Mouse (Mus musculus) kidney, postnatal 0 days (tissue): ENCODE results near the gene Kcnk6. TPM values are rescaled to one million over a fixed set of nuclear protein-coding genes. Genes with fewer than 3 reads are reported as not detected.

Experiments used
- ATAC-seq: fragments of 200-750 bp; cut with Nextera tagmentation; replicated peaks from 2 replicates; pipeline ENCODE4 v1.8.0; 2017; ENCODE audit warnings: low read depth, moderate number of reproducible peaks, moderate TSS enrichment, moderate library complexity; ENCODE audit not compliant: low FRiP score
- DNase-seq: peaks from one replicate; pipeline ENCODE4 v3.0.0-alpha.2; 2016; ENCODE audit warnings: low spot score
- H3K27ac ChIP-seq: fragments of 300-500 bp; sonication (generic); 2 replicates; pipeline ENCODE4 v1.5.1; 2014; ENCODE audit warnings: mild to moderate bottlenecking
- H3K27me3 ChIP-seq: fragments of 300-500 bp; sonication (generic); 2 replicates; pipeline ENCODE4 v1.6.1; 2014; ENCODE audit warnings: low read length, mixed read lengths; ENCODE audit not compliant: insufficient read depth
- H3K36me3 ChIP-seq: fragments of 300-500 bp; sonication (generic); 2 replicates; pipeline ENCODE4 v1.6.1; 2014; ENCODE audit warnings: low read length, mixed read lengths; ENCODE audit not compliant: insufficient read depth
- H3K4me1 ChIP-seq: fragments of 300-500 bp; sonication (generic); replicated peaks from 2 replicates; pipeline ENCODE4 v1.6.1; 2014; ENCODE audit warnings: antibody characterized with exemption, low read length, mixed read lengths; ENCODE audit not compliant: insufficient read depth
- H3K4me2 ChIP-seq: fragments of 300-500 bp; sonication (generic); 2 replicates; pipeline ENCODE4 v1.6.1; 2014; ENCODE audit warnings: mild to moderate bottlenecking, low read length, moderate library complexity, mixed read lengths
- H3K4me3 ChIP-seq: fragments of 300-500 bp; sonication (generic); replicated peaks from 2 replicates; pipeline ENCODE4 v1.5.1; 2014; ENCODE audit warnings: low read depth, low read length
- H3K9ac ChIP-seq: fragments of 300-500 bp; sonication (generic); 2 replicates; pipeline ENCODE4 v1.6.1; 2014; ENCODE audit warnings: low read depth, low read length
- H3K9me3 ChIP-seq: fragments of 300-500 bp; sonication (generic); replicated peaks from 2 replicates; pipeline ENCODE4 v1.6.1; 2016; ENCODE audit warnings: low read length, inconsistent platforms, mixed read lengths
- CTCF ChIP-seq: IDR thresholded peaks from 2 replicates; pipeline ENCODE4 v1.5.1; 2016; ENCODE audit warnings: antibody characterized with exemption, low read depth, mild to moderate bottlenecking, moderate library complexity
- WGBS: fragments of 180-500 bp; shearing (Covaris S2); extraction: QIAGEN DNeasy Blood & Tissue Kit; methylation state at CpG from one replicate; pipeline ENCODE4 v1.1.7; 2014; 5-methylcytosine and 5-hydroxymethylcytosine counted together
- polyA plus RNA-seq: library from polyadenylated mRNA; unstranded; fragments of >200 nt; fragmentation: Nextera tagmentation; extraction: Ambion mirVana; gene quantifications from 2 replicates; pipeline ENCODE4 v1.2.1, GENCODE M21; 2015

Kcnk6 gene
- polyA plus RNA-seq, 1 experiment from 2014 or later, result 0.87 TPM

- Histone ChIP-seq H3K27ac (no peak overlapping the region), H3K9ac (no peak overlapping the region), H3K4me1 (peaks cover 17% of the 10 kb centered on the region), H3K9me3 (no peaks in the 10 kb centered on the region), H3K27me3 (peaks cover 3% of the 10 kb centered on the region; the same call in 1 of the 2 replicates), H3K4me2 (0 out of 2 replicates have a peak overlapping the region, but pooled peaks have one; percentile 86), H3K4me3 (no peak overlapping the region), H3K36me3 (peaks cover 26% of the 10 kb centered on the region; the same call in 1 of the 2 replicates)
- DNase-seq (no peak), ATAC-seq (no peak)
- WGBS, result 90% methylated on average over 4 of the region's 4 CpGs
- peak; percentile 38; the same call in 1 of the 2 replicates for TF ChIP-seq CTCF
These were observed 54.2 kb downstream of the Kcnk6 start for GRCm38 (mm10) chr7:29178106-29178505.

- Histone ChIP-seq H3K9ac (no peak overlapping the region), H3K4me2 (no peak overlapping the region), H3K36me3 (peaks cover 31% of the 10 kb centered on the region; the same call in 1 of the 2 replicates), H3K27me3 (peaks cover 11% of the 10 kb centered on the region), H3K4me1 (peaks cover 13% of the 10 kb centered on the region), H3K27ac (no peak overlapping the region), H3K4me3 (no peak overlapping the region), H3K9me3 (no peaks in the 10 kb centered on the region)
- 57% methylated on average over 32 of the region's 32 CpGs for WGBS
- no peak for DNase-seq
- ATAC-seq, result no peak
- TF ChIP-seq CTCF, result no peak
These were observed 59.8 kb downstream of the Kcnk6 start for GRCm38 (mm10) chr7:29172390-29173016.

Other genes with a start within 250 kb of the Kcnk6 start
- 0.15 and 0.17 TPM in 2 replicates for gene Ryr1, start 107.3 kb downstream of the Kcnk6 start, polyA plus RNA-seq
- gene Rasgrp4, start 97.7 kb downstream of the Kcnk6 start, polyA plus RNA-seq, result 0.49 and 1.2 TPM in 2 replicates
- 27.3 and 30.0 TPM in 2 replicates for gene Fam98c, start 76.3 kb downstream of the Kcnk6 start, polyA plus RNA-seq
- gene Ggn, start 62.3 kb downstream of the Kcnk6 start, polyA plus RNA-seq, result 0.70 and 0.71 TPM in 2 replicates
- gene Spred3, start 62.1 kb downstream of the Kcnk6 start, polyA plus RNA-seq, result 1.6 and 2.3 TPM in 2 replicates
- gene Psmd8, start 51.8 kb downstream of the Kcnk6 start, polyA plus RNA-seq, result 296 and 298 TPM in 2 replicates
- 0.51 and 0.53 TPM in 2 replicates for gene Catsperg1, start 18.5 kb downstream of the Kcnk6 start, polyA plus RNA-seq
- gene Yif1b, start 5.8 kb upstream of the Kcnk6 start, polyA plus RNA-seq, result 121 and 131 TPM in 2 replicates
- gene 2200002D01Rik, start 16.0 kb upstream of the Kcnk6 start, polyA plus RNA-seq, result 23.7 and 24.1 TPM in 2 replicates
- gene Spint2, start 49.4 kb upstream of the Kcnk6 start, polyA plus RNA-seq, result 460 and 496 TPM in 2 replicates
- gene Ppp1r14a, start 56.8 kb upstream of the Kcnk6 start, polyA plus RNA-seq, result 21.6 and 25.0 TPM in 2 replicates
- 0.70 and 0.72 TPM in 2 replicates for gene Dpf1, start 71.4 kb upstream of the Kcnk6 start, polyA plus RNA-seq